Mouse (Mus musculus): ENCODE results near the gene Mad1l1.

Mad1l1 gene

DNA sequence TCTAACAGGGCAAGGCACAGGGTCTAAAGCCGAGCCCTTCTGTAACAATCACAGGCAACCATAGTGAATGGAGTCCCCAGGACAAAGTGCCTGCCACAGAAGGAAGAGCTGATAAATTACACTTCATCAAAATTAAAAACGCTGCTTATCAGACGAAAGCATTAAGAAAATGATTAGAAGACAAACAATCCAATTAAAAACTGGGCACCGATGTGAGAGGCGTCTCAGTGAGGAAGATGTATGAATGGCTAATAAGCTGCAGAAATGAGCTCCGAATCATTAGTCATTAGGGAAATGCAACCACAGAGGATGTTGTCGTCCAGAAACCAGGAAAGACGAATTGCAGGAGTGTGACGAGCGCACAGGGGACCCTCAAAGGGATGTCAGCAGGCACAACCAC lies 240.3 kb downstream of the Mad1l1 start:
- no peak for DNase-seq

DNA sequence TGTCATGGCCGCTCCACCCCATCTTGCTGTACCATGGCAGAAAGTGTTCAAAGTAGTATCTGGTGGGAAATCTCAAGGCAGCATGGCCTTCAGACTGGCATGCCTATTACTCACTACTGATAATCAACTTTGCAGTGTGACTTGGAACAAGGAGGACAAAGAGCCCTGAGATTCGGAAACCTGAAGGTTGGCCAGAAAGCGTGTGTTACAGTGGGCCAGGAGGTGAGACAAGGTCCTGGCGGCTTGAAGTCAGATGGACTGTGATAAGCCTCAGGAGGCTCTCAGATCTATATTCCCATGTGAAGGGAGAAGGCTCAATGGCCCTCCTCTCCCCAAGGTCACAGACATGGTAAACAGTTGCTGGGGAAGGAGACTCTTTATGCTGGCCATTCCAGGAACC lies 241.8 kb downstream of the Mad1l1 start:
- no peak for DNase-seq

DNA sequence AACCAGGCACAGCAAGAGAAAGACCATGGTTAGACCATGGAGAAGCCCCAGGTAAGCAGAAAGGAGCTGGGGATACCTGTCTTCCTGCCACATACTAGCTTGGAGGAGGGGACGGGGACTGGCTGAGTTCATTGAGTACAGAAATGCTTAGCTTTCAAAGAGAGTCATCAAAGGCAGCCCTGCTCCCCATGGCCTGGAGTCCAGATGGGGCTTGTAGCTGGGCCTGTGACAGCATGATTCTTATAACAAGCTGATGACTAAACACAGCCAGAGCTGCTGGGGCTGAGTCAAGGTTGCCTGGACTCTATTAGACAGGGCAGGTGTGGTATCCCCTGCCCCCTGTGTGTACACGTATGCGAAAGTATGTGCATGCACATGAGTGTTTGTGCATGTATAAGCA lies 242.9 kb downstream of the Mad1l1 start:
- no peak for DNase-seq

DNA sequence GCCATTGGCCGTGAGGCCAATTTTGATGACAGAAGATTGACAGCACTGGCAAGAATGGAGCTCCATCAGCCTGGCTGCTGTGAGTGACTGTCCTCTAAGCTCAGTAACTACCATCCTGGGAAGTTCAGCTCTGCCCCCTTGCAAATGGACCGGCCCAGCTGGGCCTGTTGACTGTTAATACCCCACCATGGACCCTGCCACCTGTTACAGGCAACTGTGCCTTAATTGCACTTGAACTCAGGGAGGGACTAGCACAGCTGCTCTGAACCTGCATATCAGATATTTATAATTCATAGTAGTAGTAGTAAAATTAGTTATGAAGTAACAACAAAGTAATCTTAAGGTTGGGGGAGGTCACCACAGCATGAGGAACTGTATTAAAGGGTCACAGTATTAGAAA lies 244.9 kb downstream of the Mad1l1 start:
- DNase-seq: no peak

DNA sequence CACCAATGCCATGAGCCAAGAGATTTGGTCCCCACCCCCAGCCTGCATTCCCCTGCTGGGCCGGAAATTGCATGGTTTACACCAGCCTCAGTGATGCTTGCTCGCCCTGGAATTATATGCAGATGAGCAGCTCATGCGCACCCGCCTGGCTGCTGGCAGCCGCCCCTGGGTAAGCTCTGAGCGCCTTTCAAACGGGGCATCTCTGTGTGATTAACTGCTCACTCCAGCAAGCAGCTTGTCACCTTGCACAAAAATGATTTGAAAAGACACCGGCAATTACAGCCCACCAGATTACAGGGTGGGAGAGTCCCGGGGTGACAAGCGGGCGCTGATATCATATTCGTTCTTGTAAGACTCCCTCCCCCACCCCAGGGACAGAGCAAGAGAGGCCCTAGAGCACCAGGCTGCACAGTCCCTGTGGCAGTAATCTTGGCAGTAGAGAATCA lies 247.7 kb downstream of the Mad1l1 start:
- no peak for DNase-seq

DNA sequence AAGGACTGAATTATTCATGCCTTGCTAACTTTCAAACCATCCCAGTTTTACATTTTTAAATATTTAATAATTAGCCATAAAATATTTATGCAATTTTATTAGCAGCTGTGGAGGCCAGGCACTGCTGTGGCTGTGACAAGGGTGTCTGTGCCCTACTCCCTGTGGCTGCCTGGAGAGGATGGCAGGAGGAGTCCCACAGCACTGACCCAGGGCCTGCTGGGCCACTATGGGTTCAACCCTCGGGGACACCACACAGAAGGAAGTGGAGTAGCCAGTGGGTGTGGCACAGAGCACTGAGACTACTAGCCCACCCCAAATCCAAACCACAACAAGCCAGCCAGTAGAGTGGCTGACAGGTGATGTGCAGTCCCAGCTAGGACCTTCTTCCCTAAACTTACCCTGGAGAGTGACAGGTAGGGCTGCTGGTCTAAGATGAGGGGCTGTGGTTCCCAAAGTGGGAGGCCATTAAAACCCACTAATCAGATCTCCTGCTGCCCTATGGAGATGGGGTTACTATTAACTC lies 248.1 kb downstream of the Mad1l1 start:
- no peak for DNase-seq

DNA sequence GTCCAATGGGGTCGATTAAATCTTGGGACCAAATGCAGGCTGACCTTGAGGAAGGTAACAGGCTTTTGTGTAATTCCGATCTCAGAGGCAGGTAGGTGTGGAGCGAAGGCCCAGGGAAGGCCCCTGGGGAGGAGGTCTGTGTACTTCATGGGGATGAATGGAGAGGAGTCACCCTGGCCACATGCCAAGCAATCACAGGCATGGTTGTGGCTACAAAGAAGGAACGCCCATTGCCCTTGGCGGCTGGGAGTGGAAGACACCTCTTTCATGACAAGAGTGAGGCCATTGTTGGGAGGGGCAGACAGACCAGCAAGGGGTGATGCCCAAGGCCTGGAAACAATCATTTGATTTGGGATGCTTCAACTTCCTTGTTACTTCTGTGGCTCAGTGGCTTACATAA lies 252.8 kb downstream of the Mad1l1 start:
- no peak for DNase-seq

DNA sequence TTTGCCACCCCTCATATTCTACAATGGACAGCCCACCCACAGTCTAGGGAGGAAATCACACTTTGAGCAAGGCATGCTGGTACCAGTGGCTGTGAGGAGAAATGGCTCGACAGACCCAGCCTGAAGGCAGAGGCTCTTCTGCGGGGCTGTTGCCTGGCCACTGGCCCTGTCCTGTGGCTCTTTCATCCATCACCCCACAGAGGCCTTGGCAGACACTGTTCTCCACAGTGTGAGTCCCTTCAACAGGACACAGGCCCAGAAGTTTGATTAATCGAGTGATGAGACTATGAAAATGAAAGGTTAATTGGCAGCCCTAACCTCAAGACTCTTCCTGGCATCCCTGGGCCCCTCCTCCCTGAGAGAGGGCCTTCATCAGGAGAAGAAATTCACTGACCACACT lies 253.3 kb downstream of the Mad1l1 start:
- no peak for DNase-seq

DNA sequence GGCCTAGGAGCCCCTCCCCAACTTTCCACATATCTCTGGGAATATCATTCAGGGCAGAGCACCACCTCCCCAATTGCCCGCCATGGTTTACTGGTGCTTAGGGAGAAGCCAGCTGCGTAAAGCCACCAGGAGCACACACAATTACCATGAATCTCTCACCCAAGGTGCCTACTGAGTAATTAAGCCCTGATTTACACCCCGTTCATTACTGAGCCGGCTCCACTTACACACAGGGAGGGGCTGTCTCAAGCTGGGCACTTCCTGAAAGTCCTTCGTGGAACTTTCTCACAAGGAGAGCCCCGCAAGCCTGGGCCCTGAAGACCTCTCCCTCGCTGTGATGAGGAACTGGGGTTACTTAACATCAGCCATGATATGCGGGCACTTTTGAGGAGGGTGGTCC lies 254.6 kb downstream of the Mad1l1 start:
- no peak for DNase-seq

DNA sequence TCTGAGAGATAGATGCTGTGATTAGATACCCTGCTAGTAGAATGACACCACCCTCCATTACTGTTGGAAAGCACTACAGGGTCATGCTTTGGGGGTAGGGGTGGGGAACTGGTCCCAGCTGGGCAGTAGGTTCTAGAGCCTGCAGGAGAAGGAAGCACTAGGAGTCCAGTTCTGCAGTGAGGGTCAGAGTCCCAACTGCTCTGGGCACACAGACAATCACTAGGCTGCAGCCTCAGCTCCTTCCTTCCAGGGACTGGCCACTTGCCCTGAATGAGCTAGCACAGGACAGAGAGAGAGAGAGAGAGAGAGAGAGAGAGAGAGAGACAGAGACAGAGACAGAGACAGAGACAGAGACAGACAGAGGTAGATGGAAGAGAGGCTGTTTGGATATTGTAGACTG lies 255.1 kb downstream of the Mad1l1 start:
- no peak for DNase-seq

DNA sequence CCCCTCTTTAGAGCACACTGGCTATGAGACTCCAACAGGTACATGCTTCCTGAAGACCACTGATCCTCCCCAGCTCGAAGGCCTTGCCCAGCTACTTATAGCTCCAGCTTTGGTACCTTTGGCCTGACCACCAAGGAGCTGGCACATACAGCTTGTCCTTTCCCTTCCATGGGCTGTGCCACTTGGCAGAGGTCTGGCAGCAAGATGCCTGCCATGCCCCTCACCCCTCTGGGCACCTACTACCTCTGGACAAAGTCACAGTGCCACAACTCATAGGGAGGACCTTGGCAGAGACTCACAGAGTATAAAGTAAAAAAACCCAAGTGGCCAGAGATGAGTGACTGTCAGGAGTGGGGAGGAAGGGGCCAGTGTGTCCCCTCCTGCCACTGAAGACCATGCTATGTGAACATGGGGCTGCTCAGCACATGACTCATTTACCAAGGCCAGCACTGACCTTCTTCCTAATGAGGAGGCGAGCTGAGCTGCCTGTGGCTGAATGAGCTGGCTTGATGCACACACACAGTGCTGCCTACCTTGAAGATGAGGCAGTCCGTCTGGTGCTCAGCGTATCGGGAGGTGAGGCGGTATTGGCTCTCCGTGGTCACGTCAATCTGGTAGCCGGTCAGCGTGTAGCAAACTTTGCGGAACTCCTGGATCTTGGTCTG lies 255.9 kb downstream of the Mad1l1 start:
- no peak for DNase-seq

DNA sequence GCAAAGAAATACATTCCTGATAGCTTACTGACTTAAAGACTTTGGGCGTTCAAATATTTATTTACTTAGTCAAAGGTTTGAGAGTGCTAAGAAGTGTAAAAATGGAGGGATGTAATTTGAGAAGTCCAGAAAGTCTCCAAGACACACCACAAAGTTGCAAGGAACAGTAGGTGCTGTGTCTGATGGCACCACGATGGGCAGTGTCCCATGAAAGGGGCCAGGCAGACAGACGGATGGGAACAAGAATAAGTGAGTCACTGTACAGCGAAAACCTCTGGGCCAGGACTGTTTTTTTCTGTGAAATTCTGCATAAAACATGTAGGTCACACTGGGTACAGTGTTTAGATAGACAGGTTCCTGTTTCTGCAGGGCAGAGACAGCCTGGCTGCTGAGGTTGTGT lies 256.8 kb downstream of the Mad1l1 start:
- DNase-seq: no peak

DNA sequence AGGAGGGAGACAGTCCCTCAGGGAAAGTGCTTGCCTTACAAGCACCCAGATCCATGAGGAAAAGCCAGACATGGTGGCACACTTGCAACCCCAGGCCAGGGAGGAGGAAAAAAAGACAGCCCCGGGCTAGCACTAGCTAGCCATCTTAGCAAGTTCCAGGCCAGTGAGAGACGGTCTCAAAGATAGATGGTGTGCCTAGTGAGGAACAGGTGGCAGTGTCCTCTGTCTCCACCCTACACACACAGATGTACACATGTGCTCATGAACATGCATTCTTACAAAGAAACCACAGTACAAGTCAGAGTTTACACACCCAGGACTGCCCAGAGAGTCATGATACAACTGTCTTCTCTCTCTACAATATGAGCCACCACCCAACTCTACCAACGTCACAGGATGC lies 258.5 kb downstream of the Mad1l1 start:
- DNase-seq: no peak

DNA sequence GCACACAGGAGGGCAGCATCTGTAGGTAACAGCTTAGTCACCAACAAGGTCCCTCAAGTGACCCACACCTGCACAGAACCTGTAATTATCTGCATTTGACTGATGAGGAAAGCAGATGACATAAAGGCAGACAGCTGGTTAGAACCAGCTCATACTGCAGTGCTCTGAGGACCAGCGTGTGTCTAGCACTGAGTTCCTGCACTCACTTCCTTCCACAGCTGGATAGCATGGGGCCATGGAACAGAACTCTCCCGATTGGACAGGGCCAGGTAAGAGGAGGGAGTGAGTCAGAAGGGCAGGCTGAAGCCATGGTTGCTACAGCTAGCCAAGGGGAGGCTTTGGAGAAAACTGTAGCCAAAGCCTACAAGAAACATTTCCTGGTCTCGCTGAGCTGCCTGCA lies 259.0 kb downstream of the Mad1l1 start:
- no peak for DNase-seq

DNA sequence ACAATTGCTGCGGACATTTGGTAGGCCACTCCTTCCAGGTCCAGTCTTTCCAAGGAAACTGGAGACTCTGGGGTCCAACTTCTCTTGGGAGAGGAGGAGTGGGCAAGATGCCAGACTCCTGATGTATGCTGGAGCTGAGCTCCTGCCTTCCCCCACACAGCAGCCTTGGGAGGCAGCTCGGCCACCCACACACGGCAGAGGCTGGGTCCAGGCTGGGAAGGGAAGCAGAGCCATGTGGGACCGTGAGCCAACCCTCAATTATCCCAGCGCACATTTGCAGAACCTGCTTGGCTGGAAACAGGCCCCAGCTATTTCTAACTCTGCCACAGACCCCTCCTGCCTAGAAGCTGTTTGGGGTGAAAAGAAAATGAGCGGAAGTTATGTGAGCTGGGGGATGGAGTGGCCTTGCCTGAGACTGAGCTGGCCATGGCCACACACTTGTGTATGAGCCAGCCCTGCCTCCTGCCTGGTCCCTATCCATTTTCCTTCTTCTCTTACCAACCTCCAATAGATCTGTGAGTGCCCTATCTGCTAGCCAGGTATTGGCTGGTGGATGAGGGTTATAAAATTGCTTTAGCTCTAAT lies 260.0 kb downstream of the Mad1l1 start:
- no peak for DNase-seq

DNA sequence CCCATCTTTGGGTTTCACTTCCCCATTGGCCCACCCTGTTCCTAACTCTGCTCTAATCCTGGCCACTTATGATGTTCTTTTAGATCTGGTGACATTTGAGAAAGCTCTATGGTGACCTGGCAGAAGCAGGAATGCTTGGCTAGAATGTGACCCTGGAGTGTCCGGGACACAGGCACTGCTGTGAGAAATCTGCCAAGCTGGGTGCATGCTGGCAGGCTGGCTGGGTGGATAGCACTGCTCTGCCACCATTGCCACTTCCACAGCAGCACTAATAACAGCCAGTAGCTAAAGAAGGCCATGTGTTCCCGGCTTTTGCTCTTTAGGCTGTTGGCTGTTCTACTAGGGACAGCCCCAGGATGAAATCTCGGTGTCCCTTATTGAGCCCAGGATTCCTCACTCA lies 265.1 kb downstream of the Mad1l1 start:
- DNase-seq: no peak

DNA sequence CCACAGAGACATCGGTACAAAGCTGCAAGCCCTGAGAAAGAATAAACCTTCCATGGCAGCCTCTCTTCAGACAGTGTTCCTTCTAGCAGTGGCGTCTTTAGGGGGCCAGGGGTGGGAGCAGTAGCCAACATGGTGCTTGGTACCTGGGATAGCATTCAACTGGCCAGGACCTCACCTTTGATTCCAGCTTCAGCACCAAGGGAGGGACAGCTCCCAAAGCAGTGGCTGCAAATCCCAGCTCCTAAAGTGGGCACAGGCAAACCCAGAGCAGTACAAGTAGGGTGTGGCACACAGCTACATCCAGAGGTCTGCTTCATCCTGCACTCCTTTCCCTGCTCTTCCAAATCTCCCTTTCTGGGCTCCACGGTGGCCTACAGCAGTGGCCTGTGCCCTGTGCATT lies 265.9 kb downstream of the Mad1l1 start:
- DNase-seq: no peak

DNA sequence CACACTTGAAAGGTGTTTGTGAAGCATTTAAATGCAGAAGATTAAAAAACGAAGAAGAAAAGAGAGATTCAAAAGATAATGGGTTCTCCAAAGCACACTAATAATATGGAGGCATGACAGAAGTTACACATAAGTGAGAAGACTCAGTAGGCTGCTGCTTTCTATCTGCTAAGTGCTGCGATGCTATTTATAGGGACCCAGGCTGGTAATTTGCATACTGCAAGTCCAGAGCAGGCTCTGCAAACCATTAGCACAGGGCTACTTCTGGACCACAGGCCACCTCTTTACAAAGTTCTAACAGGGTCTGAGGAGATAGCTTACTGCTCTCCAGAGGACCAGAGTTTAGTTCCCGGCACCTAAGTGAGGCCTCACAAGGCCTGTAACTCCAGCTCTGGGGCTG lies 267.7 kb downstream of the Mad1l1 start:
- DNase-seq: no peak

DNA sequence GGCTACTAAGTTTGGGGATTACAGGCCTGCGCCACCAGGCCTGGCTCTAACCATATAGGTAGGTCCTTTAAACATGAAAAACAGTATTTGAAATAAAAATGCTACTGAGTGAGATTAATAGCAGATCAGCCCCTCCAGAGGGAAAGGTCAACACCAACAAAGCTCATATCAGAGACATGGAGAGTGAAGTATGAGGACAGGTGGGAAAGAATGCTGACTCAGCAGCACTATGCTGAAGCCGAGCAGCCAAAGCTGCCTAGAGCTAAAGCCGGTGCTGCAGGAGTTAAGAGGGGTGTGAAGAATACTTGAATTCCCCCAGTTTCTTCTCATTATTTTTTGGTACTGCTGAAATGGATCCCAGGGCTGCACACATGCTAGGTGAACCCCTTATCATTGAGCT lies 268.9 kb downstream of the Mad1l1 start:
- no peak for DNase-seq

DNA sequence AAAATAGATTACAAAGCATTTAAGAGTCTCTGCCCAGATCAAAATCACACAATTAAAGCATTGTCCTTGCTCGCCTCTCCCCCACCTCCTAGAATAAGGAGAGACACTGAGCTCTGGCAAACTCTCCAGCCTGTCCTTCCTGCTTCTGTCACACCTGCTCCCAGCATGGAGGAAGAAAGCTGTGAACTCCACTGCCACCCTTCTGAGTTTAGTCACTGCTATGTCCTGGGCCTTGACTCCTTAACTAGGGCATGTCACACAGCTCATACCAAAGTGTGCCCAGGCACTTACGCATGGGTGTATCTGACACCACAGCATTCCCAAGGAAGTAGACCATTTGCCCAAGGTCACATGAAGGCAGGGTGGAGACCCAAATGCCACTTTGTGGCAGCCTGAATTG lies 275.9 kb downstream of the Mad1l1 start:
- no peak for DNase-seq

DNA sequence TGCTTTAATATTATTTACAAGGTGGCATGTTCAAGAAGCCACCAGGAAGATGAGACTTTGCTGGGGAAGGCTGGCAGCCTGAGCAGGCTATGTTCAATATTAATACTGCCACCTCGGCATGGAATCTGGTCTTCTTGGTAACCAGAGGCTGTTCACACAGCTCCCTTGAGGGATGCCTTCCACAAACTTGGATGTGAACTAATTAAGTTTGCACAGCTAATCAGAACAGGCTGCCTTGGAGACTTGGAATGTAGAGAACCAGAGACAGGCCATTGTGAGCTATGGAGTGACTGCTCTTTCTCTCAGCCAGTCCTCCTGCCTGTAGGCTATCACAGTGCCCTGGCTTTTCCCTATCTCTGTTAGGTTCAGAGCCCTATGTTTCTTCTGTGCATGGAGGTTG lies 278.4 kb downstream of the Mad1l1 start:
- DNase-seq: no peak

DNA sequence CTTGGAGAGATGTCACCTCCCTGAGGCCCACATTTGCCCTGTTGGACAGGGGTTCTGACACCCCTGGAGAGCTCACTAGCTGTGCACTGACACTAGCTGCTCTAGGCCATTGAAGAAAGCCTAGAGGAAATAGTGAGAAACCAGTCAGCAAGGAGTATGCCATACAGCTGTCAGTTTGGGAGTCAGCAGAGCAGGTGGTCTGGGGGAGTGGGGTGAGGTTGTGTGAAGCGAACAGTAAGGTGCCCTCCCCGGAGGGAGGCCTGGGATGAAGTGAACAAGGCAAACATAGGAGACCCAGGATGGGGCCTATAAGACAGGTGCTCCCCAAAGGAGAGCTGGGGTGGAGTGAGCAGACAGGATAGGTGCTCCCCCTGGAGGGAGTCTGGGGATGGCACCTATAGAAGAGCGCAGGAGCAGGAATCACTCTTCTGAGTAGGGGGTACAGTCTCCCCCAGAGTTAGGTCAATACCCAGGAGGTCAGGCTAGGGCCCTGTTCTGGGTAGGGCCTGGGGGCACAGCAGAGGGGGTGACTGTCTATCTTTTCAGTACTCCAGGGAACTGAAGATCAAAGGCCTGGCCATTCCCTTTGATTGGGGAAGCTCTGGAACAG lies 279.2 kb downstream of the Mad1l1 start:
- no peak for DNase-seq

DNA sequence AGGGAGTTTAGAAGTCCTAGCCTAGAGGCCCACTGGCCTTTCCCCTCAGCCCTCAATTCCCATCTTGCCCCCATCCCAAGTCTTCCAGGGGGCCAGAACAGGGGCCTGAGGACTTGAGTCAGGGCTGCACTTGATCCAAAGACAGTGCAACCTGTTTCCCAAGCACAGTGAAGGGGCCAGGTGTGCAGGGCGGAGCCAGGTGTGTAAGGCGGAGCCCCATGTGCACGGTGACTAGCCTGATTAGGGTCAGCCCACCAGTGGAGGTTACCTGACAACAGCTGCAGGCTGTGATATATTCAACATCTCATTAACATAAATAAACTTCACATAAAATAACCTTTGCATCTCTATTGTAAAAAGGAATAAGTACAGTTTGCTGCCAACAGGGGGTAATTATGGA lies 280.3 kb downstream of the Mad1l1 start:
- DNase-seq: no peak

DNA sequence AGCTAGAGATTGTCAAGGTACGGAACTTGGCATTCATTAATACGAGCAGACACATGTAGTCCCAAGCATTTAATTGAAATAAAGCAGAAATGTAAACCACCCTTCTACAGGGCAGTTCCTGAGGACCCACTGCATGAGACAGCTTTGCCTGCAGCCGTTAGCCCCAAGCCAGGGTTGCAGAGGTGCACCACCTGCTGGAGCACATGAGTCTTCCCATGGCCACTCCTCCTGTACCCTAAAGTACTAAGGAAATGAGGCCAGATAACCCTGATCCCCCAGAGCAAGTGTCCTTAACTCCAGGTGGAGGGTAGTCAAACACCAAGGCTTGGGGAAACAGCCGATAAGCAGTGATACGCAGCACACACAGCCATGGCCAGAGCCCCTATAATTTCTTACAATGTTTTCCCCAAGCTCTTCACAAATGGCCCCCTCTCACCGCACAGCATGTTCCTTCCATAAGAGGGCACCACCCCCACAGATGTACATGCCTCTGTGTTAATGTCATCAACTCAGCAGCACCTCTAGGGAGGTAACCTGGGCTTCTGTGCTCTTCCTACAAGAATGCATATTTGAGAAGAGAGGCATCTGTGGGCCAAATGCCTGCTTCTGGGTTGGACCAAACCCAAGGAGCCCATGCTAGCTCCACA lies 283.6 kb downstream of the Mad1l1 start:
- DNase-seq: no peak
